Mouse (Mus musculus): Measurements from ENCODE around the gene Olfr164.

The Olfr164 gene

GRCm38 (mm10) chr16:19313964-19314363, at the start of gene Olfr164:
TSS of gene Olfr164 (minus strand) at chr16:19314064.
- in situ Hi-C loops (cut with MboI, MseI): no loop called here

DNA sequence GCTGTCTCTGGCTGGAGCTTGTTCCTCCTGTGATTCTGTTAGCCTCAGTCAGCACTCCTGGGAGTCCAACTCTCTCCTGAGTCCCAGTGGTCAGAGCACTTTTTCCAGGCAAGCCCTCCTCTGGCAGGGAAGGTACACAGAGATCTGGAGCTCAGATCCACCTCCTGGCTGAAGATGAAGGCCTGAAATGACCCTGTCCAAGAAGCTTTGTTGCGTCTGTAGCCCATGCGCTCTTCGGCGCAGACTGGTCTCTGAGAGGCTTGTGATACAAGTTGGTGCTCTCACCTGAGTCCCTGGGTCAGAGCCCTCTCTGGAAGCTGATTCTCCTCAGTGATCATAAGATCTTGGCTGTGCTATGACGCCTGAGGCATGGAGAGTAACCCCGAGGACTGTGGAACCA, 35.2 kb upstream of the Olfr164 start:
- in situ Hi-C loops (cut with MboI, MseI): no loop called here

GRCm38 (mm10) chr16:19263235-19263634, 50.6 kb downstream of the Olfr164 start:
- in situ Hi-C loops (cut with MboI, MseI): no loop called here

- in situ Hi-C loops (cut with MboI, MseI): no loop called here
Observed at GRCm38 (mm10) chr16:19260780-19261179, 53.1 kb downstream of the Olfr164 start.

- in situ Hi-C loops (cut with MboI, MseI): no loop called here
Observed at GRCm38 (mm10) chr16:19245835-19246234, 68.0 kb downstream of the Olfr164 start.

- in situ Hi-C loops (cut with MboI, MseI): no loop called here
Observed at GRCm38 (mm10) chr16:19241539-19242025, 72.3 kb downstream of the Olfr164 start.

- in situ Hi-C loops (cut with MboI, MseI): no loop called here
Observed at GRCm38 (mm10) chr16:19240792-19241538, 72.9 kb downstream of the Olfr164 start.

DNA sequence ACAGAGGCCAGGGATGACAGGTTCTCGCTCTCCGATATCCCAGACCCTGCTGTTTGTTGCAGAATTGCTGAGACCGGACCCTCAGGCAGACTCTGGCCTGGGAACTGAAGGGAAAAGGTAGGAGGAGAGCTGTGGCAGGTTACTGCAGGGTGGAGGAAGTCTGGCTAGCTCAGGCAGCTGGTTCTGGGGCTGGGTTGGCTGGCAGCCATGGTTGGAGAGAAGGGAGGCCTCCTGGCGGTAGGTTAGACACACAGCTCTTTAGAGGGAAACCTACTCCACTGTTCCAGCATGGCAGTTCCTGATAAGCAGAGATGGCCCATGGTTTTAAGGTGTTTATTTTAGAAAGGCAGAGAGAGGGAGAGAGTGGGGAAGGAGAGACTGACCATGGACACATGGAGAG, 77.1 kb downstream of the Olfr164 start:
- in situ Hi-C loops (cut with MboI, MseI): no loop called here
